Mouse (Mus musculus) CD4-positive, CD25-positive, alpha-beta regulatory T cell, adult 2 months (primary cell): ENCODE results near the gene Upf2.
"Not testable (repeated sequence)": the region's sequence is repeated elsewhere in the genome, so short reads cannot be mapped to it uniquely, and the experiment has no call there.

Source experiments
- DNase-seq: peaks from one replicate; pipeline ENCODE4 v3.0.0-alpha.2; 2012; ENCODE audit warnings: low read depth, low spot score

Upf2 gene

DNA sequence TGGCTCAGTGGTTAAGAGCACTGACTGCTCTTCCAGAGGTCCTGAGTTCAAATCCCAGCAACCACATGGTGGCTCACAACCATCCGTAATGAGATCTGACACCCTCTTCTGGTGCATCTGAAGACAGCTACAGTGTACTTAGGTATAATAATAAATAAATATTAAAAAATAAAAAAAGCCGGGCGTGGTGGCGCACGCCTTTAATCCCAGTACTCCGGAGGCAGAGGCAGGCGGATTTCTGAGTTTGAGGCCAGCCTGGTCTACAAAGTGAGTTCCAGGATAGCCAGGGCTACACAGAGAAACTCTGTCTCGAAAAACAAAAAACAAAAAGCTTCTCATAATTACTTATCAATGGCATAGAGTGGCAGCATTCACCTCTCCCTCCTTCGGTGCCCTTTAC lies 1.4 kb upstream of the Upf2 start:
- not testable (repeated sequence) for DNase-seq

DNA sequence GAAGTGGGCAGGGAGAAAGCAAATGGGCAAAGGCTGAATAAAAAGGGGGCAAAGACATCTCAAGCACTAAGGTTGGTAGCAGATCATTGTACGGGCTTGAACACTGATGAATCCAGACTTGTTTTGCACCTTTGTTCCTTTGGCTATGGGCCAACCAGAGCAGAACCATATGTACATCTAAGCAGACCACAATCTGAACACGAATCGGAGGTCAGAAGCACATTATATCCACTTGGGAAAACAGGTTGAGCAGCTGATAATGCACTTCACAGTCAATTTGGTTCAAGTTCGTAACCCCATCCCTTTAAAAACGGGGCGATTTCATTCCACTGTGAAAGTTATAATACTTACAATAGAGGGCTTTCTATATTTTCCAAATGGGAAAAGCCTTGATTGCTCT lies 964 bp upstream of the Upf2 start:
- DNase-seq, result peak; percentile 47

DNA sequence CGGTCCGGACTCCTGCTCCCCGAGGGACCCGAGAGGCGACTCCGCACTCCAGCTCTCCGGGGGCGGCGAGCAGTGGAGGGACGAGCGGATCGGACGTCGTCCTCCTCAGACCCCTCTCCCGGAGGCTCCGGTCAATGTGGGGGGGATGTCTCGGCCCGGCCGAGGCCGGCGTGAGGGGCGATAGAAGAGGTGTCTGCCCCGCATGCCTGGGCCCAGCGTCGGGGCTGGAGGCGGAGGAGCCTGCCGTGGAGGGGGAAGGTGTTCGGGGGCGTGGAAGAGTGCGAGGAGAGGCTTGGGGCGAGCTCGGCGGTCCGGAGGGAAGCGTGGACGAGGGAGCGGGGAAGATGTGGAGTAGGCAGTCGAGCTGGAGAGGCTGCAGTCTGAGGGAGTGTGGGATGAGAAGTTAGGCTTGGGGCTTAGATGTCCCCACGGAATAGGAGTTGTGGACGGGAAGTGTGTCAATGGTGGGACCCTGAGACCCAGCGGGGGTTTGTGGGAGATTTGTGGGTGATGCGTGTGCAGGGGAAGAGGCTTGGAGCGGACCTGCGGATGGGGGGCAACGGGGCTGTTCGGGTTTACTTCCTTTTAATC lies 447 bp downstream of the Upf2 start:
- peak; percentile 64 for DNase-seq

DNA sequence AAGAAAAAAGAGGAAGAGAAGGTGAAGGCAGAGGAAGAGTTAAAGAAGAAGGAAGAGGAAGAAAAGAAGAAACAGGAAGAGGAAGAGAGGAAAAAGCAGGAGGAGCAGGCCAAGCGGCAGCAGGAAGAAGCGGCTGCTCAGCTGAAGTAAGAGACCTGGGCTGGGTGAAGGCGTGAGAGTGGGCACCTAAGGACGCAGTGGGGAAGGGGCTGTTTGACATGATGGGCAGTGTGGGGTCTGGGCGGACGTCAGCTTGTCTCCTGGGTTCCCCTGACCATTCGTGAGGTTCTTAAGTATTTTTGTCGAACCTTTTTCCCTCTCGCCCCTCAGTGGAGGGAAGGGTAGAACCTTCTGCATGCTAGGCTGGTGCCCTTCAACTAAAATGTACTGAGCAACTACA lies 6.4 kb downstream of the Upf2 start:
- no peak for DNase-seq

DNA sequence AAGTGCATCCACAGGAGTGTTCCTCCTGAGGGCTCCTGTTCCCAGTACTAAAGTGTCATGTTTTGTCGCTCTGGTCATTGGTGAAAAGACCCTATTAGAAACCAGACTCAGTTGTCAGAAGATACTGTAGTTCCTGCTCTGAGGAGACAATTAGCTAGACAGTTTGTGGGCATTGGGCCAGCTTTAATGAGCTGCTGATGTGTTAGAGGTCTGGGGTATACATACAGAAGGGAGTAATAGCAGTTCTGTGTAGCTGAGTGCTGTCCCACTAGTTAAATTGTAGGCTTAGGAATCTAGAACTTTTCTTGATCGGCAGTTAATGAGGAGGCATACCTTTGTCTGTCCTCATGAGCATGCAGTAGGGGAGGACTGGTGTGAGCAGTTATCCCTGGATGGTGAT lies 11.0 kb downstream of the Upf2 start:
- DNase-seq, result no peak

DNA sequence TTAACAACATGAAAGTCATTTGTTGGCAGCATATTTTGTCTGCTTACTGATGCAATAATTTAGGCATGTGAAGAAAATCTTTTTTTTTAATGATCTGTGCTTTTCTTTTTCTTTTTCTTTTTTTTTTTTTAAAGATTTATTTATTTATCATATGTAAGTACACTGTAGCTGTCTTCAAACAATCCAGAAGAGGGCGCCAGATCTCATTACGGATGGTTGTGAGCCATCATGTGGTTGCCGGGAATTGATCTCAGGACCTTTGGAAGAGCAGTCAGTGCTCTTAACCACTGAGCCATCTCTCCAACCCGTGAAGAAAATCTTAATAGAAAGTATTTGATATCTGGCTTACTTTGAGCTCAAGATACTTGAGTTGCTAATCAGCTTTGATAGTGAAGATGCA lies 12.5 kb downstream of the Upf2 start:
- peak; percentile 25 for DNase-seq

DNA sequence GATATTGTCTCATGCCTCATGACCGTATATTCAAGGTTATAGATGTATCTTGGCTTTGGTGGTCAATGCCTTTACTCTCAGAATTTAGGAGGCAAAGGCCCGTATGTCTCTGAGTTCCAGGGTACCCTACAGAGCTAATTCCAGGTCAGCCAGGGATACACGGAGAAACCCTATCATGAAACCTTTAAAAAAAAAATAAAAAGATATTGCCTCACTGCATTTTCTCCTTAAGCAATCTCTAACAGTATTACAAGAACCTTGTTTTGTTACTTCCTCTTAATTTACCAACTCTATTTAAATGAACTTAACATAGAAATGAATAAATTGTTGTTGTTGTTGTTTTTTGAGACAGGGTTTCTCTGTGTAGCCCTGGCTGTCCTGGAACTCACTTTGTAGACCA lies 14.7 kb downstream of the Upf2 start:
- no peak for DNase-seq

DNA sequence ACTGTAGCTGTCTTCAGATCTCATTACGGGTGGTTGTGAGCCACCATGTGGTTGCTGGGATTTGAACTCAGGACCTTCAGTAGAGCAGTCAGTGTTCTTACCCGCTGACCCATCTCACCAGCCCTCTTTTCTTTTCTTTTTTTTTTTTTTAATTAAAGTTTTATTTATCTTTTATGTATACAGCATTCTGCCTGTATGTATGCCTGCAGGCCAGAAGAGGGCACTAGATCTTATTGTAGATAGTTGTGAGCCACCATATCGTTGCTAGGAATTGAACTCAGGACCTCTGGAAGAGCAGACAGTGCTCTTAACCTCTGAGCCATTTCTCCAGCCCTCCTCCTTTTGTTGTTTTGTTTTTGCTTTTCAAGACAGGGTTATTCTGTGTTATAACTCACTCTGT lies 19.4 kb downstream of the Upf2 start:
- not testable (repeated sequence) for DNase-seq

DNA sequence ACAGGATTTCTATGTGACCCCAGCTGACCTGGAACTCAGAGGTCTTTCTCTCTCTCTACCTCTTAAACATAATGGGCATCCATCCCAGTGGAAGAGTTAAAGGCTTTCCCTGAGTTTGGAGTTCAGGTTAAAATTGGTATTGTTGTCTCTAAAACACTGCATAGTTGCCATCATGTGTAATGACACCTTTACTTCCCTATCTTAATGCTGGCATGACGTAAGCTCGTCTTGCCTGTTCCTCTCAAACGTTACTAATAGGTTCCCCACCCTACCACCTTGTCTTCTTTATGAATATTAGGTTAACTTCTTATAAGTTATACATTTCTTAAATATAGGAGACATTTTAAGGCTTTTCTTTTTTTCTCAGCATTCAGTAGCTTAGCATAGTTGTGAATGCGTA lies 26.3 kb downstream of the Upf2 start:
- DNase-seq, result no peak

DNA sequence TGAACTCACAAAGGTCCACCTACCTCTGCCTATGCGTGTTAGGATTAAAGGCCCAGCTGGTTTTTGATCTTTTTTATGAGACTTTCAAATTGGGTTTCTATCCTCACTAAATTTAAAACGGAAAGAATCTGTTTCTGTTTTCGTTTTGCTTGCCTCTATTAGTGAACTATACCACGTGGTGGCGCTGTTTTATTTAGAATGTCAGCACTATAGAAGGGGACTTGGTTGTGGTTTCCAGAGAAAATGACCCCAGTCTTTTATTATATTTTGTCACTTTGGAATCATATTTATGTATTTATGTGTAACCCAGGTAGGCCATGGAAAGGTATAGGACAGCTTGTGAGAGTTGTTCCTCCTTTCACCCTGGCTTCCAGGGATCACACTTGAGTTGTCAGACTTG lies 44.3 kb downstream of the Upf2 start:
- peak; percentile 56 for DNase-seq

DNA sequence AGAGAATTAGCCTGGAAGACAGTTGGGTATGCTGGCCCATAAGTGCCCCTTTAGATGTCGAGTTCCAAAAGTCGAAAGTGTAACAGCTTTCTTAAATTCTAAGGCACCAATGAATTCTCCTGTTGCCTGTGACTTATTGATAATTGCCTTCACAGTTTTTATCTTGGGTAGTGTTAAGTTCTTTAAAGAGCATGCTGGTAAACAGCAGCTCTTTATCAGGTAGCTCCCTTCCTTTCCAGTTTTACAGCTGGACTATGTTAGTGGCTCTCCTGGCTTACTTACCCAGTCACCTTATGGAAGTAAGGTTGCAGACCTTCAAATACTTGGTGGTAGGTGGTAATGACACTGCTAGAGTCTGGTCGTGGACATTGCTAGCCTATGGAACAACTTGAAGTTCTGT lies 52.7 kb downstream of the Upf2 start:
- no peak for DNase-seq

DNA sequence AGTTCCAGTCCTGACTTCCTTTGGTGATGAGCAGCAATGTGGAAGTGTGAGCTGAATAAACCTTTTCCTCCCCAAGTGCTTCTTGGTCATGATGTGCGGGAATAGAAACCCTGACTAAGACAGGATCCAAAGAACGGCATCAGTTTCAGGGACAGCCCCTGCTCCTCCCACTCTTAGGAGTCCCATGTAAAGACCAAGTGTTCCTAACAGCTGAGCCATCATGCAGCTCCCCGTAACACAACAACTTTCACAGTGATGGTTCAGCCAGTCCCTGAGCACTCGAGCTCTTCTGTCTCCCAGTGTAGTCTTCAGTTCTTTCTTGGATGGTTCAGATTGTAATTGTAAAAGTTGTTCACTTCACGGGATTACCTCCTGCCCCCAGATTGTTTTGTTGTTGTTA lies 63.3 kb downstream of the Upf2 start:
- no peak for DNase-seq

DNA sequence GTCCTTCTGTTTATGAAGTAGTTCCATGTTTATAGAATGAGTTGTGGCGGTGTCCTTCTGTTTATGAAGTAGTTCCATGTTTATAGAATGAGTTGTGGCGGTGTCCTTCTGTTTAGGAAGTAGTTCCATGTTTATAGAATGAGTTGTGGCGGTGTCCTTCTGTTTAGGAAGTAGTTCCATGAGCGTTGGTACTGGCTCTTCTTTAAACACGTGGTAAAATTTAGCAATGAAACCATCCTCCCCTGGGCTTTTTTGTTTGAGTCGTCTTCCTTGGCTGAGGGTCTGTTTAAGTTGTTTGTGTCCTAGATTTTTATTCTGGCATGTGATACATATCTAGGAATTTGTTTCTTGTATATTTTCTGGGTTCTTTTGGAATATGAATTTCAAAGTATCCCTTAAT lies 63.9 kb downstream of the Upf2 start:
- not testable (repeated sequence) for DNase-seq

DNA sequence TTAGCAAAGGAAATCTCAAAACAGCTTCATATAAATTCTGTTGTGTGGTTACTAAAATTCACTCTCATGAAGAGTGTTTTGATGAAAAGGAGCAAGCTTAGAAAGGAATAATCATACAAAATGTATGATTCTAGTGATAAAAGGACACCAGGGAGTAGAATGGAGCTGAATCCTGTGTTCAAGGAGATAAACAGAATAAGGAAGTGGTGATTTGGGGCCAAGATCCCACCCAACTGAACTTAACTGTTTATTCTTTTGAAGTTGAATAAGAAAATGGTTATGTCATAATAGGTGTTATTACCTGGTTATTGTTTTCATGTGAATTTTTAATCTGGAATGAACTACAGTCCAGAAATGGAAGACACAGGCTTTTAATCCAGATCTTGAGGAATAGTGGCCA lies 69.3 kb downstream of the Upf2 start:
- no peak for DNase-seq

DNA sequence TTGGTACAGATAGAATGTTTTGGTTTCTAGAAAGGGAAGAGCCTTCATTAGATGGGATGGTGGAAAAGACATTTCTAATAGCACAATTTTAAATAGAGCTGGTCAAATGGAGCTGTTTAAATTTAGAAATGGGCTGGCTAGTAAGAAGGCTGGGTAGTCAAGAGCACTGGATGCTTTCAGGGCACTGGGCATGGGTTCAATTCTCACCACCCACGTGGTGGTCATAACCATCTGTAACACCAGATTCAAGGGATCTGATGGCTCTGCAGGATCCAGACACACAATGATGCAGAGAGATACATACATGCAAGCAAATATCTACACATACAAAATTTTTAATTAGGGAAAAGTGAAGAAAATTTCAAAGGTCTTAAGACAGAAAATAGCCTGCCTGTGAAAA lies 91.4 kb downstream of the Upf2 start:
- DNase-seq, result no peak

DNA sequence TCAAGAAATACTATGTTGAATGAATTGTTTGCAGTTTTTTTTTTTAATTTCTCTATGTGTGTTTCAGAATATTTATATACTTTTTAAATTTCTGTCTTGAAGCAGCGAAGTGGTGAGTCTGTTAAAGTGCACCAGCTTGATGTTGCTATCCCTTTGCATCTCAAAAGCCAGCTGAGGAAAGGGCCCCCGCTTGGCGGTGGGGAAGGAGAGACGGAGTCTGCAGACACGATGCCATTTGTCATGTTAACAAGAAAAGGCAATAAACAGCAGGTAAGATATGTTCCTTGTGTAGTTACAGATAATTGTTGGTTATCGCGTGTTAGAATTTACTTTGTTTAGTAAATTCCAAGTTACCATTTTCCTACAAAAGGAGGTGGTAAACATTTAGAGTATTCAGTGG lies 95.5 kb downstream of the Upf2 start:
- no peak for DNase-seq

DNA sequence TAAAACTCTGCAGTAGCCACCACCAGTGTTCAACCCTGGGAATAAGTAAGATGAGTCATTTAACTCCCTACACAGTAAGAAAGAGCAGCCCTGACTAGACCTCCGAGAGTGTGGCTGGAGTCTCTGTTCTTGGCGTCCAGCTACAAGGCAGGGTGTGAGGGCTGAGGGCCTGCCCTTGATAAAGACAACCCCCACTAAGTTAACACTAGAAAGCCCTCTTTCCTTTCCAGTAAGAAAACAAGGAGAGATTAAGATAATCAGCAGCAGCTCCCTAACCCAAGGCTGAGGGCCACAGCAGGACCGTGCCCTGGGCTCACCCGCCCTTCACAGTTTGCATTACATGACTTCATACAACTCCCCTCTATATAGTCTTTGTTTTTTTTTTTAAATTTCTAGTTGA lies 97.3 kb downstream of the Upf2 start:
- DNase-seq, result no peak

DNA sequence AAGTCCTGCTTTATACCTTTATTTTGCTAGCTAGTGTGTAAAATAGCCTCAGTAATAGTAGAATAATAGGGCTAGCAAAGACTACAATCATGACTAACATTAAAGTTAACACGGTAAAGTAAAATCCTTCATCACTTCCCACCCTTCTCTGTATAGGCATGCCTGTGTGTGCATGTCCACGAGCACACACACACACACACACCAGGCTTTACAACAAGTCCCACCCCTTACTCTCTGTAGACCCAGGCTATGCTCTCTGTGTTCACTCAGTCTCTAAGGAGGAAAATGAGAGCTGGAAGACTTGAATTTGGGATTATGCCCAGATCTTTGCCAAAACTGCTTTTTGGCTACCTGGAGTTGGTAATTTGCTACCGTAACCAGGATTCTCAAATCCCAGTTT lies 97.7 kb downstream of the Upf2 start:
- DNase-seq, result no peak

DNA sequence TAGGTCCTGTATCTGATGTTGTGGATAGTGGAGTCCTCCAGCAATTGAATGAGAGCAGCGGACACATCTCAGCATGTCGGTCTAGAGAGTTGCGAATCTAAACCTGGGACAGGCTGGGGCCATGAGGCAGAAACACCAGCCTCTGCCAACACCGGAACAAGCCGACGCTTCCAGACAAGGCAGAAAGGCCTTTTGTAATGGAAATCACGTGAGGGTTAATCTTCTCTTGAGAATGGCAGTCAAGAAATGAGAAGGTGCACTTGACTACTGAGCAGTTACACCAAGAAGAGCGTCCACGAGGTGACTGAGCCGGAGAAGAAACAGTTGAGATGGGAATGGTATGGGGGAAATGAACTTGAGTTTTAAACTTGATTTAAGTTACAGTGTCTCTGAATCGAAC lies 104.2 kb downstream of the Upf2 start:
- no peak for DNase-seq

DNA sequence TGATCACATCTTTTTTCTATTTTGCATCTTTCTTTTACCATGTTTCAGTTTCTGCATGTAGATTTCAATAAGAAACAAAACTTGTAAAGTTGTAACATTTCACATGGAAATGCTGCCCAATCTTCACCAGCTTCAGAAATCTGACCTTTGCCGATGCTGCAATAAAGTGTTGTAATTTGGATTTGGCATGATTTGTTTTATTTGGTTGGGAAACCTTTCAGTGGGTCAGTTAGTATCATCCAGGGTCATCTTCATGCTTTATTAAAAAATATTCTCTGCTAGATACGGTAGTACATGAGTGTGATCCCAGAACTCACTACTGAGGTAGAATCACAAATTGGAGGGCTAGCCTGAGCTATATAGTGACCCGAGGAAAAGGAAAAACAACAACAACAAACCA lies 105.2 kb downstream of the Upf2 start:
- no peak for DNase-seq

DNA sequence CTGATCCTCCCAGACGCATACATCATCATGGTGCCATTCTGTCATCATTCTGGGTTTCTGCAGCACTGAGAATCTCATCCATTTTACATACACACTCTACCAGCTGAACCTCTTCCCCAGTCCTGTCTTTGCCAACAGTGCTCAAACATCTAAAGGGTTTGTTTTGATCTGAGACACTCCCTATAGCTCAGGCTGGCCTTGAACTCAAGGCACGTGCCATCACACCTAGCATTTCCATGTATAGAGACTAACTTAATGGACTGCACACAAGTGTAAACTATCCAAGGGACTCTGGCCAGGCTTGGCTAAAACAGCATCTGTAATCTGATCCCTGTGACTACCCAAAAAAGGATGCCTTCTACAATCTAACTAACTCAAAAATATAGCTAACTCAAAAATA lies 108.0 kb downstream of the Upf2 start:
- DNase-seq, result no peak

DNA sequence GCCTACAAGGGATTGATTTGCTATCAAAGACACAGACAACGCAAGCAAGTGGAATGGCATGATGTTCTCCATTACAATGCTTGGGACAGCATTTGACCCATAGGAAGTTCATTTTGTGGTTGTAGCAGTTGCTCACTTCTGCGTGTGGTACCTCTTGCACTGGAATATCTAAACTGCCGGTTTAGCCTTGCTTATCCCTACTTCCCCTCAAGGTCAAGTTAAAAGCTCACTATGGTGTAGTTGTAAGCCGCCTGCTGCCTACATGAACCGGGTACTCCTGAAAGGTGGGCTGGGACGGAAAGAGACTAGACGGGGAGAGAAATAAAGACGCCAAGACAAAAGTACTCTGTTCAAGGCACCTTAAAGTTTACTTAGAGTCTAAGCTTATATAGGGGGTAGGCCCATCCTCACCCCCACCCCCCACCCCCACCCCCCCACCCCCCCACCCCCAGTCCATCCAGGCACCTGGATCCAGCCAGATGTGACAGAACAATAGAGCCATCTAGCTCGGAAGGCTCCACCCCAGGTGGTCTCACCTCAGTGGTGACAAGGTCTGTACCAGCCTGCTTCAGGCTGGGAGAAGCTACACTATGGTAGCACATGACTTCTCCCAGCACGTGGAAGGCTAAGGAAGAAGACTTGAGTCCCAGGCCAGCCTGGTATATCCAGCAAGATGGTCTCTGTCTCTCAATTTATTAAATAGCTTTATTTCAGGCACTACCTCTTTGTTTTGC lies 109.0 kb downstream of the Upf2 start:
- DNase-seq, result no peak

DNA sequence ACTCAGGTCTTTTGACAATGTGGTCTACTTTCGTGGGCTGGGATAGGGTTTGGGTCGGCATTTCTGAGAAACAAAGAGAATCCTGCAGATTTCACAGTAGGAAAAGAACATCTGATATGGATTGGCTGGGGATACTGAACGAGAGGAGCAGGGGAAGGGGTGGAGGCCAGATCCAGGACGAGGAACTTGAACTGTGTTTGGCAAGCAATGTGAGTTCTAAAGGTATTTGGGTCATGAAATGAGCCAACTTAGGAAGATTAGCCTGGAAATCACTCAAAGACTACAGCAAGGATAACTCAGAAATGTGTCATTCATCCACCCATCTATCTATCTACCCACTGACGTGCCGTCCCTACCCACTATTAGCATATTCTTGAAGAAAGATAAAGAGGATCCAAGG lies 116.1 kb downstream of the Upf2 start:
- DNase-seq, result no peak

DNA sequence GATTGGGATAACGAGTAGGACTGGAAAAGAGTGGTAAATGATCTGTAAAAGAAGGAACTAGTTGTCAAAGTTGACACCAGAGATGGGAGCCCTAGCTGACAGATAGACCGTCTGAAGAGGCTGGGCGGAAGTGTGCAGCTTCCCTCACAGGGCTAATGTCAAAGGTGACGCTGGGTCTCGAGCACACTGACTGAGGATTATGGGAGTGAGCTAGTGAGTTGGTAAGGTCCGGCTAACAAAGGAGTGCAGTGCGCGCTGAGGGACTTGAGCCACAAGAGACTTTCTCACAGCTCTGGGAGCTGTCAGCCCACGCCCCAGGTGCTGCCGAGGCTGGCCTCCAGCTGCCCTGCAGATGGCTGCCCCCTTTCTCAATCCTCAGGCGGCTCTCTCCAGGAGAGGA lies 119.7 kb downstream of the Upf2 start:
- DNase-seq, result no peak
